Comparison of ENCODE assay signal across 11 mouse cellular contexts in genomic region chr2:120481921-120482320, GRCm38 (mm10).
"Had no signal": no experiment of that assay in that cellular context is flagged by ENCODE, and none has a peak within 500 bp of the region (broad histone marks: within the 10 kb centered on the region; RNA-seq: fewer than 3 reads in every experiment).

No protein-coding gene starts in this region.

- H3K4me2 ChIP-seq: kidney, embryonic 15.5 days; limb, embryonic 13.5 days; midbrain, embryonic 13.5 days; neural tube, embryonic 12.5 days; stomach, embryonic 15.5 days had no signal

- H3K27me3 ChIP-seq: limb, embryonic 13.5 days; midbrain, embryonic 13.5 days; neural tube, embryonic 12.5 days; stomach, embryonic 15.5 days had no signal

- H3K4me1 ChIP-seq: midbrain, embryonic 13.5 days; neural tube, embryonic 12.5 days; stomach, embryonic 15.5 days had no signal

- H3K36me3 ChIP-seq: kidney, embryonic 15.5 days; limb, embryonic 13.5 days; midbrain, embryonic 13.5 days; neural tube, embryonic 12.5 days; stomach, embryonic 15.5 days had no signal

- DNase-seq: kidney, adult 2 months; kidney, postnatal 14 days; left cerebral cortex, postnatal 4 days; lung, adult 18-20 months; spleen, adult 18-20 months had no signal

- H3K4me3 ChIP-seq: kidney, embryonic 15.5 days; limb, embryonic 13.5 days; midbrain, embryonic 13.5 days; neural tube, embryonic 12.5 days; stomach, embryonic 15.5 days had no signal

- H3K27ac ChIP-seq: kidney, embryonic 15.5 days; limb, embryonic 13.5 days; liver, embryonic 14.5 days; midbrain, embryonic 13.5 days; neural tube, embryonic 12.5 days; stomach, embryonic 15.5 days had no signal

- H3K9ac ChIP-seq: kidney, embryonic 15.5 days; limb, embryonic 13.5 days; liver, embryonic 14.5 days; midbrain, embryonic 13.5 days; neural tube, embryonic 12.5 days; stomach, embryonic 15.5 days had no signal

- ATAC-seq: midbrain, embryonic 13.5 days had no signal

- H3K9me3 ChIP-seq: kidney, embryonic 15.5 days; limb, embryonic 13.5 days; midbrain, embryonic 13.5 days; neural tube, embryonic 12.5 days; stomach, embryonic 15.5 days had no signal
